Mouse (Mus musculus) bone marrow macrophage, adult 2 months (primary cell): Measurements from ENCODE around the gene Ifitm2. TPM values are rescaled to one million over a fixed set of nuclear protein-coding genes. Genes with fewer than 3 reads are reported as not detected.
A peak's percentile ranks its signal among the peaks of the same experiment; 100 is the strongest.

Experiments
- H3K27ac ChIP-seq: 2 replicates; pipeline ENCODE4 v1.5.1; 2012; ENCODE audit warnings: low read depth, low read length; ENCODE audit not compliant: insufficient read depth
- H3K4me1 ChIP-seq: 2 replicates; pipeline ENCODE4 v1.6.1; 2012; ENCODE audit warnings: low read length; ENCODE audit not compliant: control insufficient read depth, insufficient read depth
- H3K4me3 ChIP-seq: 2 replicates; pipeline ENCODE4 v1.5.1; 2012; ENCODE audit warnings: mild to moderate bottlenecking, low read length, moderate library complexity; ENCODE audit not compliant: insufficient read depth
- CTCF ChIP-seq: IDR thresholded peaks from 2 replicates; pipeline ENCODE4 v1.5.1; 2012; ENCODE audit warnings: low read depth, mild to moderate bottlenecking, low read length, moderate library complexity
- POLR2A ChIP-seq: IDR thresholded peaks from 2 replicates; pipeline ENCODE4 v1.6.1; 2012; ENCODE audit warnings: mild to moderate bottlenecking, low read depth, low read length, borderline replicate concordance
- polyA plus RNA-seq: library from polyadenylated mRNA; stranded (reverse); fragments of >200 nt; gene quantifications from 2 replicates; pipeline ENCODE4 v1.2.4, GENCODE M21; 2012; ENCODE audit not compliant: missing spikeins, insufficient read depth, insufficient read length

Gene Ifitm2
- polyA plus RNA-seq, 1 experiment, result 1,645 TPM

DNA sequence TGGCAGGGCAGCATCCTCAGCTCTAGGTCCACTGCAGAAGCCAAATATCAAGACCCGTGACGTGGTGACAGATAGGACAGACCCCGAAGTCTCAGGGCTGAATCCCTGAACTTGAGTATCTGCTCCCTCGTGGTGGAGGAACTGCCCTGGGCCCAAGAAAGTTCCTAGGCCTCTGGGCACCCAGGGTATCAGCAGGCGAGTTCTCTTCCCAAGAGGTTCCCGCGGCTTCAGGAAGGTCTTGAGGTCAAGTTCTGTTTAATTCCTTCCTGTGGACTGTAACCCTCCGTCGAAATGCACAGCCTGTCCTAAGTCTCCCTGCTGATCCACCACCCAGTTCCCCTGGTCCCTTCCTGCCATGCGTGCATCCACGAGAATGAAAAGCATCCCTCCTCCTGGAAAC, 2.7 kb downstream of the Ifitm2 start:
- Histone ChIP-seq H3K4me1 (peaks cover 43% of the 10 kb centered on the region), H3K27ac (peak overlapping the region; percentile 87), H3K4me3 (peak overlapping the region; percentile 51)
- TF ChIP-seq POLR2A (no peak), CTCF (no peak)

DNA sequence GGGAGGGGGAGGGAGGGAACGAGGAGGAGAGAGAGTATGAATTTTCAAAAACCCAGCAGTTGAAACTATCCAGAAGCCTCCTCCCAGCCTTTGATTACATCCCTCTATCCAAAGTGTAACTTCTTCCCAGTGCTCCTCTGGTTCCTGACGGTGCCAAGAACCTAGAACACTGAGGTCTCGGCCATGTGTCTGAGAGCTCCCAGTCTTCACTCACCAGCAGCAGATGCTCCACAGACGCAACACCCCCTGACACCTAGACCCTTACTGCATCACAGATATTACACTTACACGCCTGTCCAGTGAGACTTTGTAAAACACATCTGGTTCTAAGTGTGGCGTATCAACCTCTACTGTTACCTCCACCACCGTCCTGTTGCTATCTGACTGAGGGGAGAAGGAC, 3.3 kb downstream of the Ifitm2 start:
- TF ChIP-seq POLR2A, result no peak
- TF ChIP-seq CTCF, result no peak
- Histone ChIP-seq H3K4me3 (peak overlapping the region; percentile 51; the same call in 1 of the 2 replicates), H3K4me1 (peaks cover 50% of the 10 kb centered on the region), H3K27ac (peak overlapping the region; percentile 87)

DNA sequence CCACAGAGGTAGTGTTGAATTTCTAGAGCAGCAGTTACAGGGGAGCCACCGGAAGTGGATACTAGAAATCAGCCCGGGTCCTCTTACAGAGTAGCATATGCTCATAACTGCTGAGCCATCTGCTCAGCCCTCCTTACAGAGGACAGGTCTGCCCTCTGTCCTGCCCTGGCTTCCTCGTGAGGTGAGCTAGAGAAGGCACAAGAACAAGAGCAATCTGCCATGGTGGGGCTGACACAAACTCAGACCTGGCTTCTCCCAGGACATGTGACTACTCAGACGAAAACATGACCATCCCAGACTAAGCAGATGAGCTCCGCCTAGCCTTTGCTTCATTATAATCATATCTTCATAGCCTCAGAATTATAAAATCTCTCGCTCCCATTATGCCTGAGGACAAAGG, 4.0 kb downstream of the Ifitm2 start:
- Histone ChIP-seq H3K27ac (no peak overlapping the region), H3K4me1 (peaks cover 52% of the 10 kb centered on the region), H3K4me3 (no peak overlapping the region)
- TF ChIP-seq POLR2A (no peak), CTCF (no peak)

DNA sequence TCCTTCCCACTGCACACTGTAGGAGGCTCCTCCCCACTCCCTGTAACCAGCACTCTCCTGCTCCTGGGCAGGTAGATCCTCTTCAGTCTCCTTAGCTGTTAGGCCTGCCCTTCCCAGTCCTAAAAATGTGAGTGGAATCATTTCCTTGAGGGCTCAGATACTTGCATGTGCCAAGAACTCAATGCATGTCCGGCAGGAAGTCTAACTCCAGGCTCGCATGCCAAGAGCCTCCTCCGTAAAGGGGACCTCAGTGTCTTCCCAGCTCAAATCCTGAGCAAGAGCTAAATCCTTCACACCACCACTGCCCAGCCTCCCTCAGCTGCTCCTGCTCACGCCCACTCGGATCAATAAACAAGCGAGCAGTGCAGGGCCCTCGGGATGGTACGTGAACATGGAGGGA, 4.7 kb downstream of the Ifitm2 start:
- Histone ChIP-seq H3K4me1 (peaks cover 51% of the 10 kb centered on the region), H3K4me3 (no peak overlapping the region), H3K27ac (no peak overlapping the region)
- no peak for TF ChIP-seq POLR2A
- TF ChIP-seq CTCF, result no peak

DNA sequence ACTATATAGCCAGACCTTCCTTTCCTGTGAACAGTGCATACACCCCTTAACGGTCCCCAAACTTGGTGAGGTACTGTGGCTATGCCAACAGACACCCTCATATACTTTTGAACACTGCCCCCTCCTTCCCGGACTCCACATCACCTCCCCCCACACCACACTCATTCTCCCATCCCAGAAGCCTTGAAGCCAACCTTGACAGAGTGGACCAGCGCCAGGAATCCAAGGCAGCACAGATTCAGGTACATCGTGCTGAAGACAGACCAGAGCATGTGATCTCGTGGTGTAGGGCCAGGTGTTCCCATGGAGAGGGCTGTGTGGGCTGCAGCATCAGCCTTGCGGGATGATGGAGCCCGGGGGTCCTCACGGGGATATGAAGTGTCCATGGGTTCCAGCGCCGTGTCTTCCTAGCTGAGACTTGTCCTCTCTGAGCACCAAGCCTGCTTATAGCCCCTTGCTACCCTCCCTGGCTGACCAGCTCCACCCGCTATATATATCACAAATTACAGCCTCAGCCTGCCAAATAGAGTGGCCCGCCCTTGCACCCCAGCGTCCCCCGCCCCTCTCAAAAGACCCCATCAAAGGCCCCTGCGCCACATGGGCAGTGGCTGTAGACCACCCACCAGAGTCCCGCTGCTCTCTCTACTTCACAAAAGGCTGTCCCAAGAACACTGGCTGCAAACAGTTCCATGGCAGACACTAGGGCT, 5.8 kb downstream of the Ifitm2 start, which contains the start of gene Ifitm5:
Ifitm5 (minus strand) TSS at position 468 of the 707 bp plus-strand sequence.
- no peak within 1 kb of the TSS for H3K27ac ChIP-seq
- H3K4me1 ChIP-seq, result peaks cover 50% of the 10 kb centered on the region

DNA sequence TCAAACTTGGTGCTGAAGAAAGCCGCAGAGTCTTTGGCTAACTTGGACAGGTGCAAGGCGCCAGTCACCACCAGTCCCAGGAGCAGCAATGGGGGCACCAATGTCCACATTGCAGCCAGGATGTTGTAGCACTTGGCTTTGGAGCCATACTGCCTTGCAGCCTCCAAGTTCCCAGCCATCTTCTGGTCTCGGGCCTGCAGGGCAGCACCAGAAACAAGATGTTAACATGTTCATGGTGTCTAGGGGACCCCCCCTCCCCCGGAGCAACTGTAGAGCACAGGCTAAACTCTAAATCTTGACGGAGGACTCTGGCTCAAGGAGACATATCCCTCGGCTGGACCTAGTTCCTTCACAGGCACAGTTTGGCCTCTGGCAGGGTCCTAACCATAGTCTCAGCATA, 6.5 kb downstream of the Ifitm2 start:
- Histone ChIP-seq H3K4me3 (no peak overlapping the region), H3K4me1 (peaks cover 50% of the 10 kb centered on the region), H3K27ac (no peak overlapping the region)
- TF ChIP-seq POLR2A (no peak), CTCF (no peak)

More for the DNA sequence above, 5.8 kb downstream of the Ifitm2 start, which contains the start of gene Ifitm5:
- no peak within 1 kb of the TSS for H3K4me3 ChIP-seq
- TF ChIP-seq CTCF, result no peak
- no peak for TF ChIP-seq POLR2A

DNA sequence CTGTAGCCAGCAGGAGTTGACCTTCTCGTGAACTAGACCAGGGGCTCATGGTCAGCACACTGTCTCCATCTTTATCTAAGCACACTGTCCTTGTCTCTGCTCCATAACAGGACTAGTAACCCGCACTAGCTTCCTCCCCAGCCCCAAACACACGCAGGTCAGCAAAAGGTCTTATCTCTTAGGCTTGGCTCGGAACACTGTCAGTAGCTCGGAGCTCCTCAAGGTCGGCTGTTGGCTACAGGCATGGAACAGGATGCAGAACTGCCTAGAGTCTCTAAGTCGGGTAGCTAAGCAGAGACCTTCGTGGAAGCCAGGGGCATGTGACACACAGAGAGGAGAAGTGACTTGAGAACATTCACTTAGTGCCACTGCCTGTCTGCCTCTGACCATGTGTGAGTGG, 7.6 kb downstream of the Ifitm2 start:
- peaks cover 50% of the 10 kb centered on the region for H3K4me1 ChIP-seq
- TF ChIP-seq CTCF (no peak), POLR2A (no peak)
- no peak overlapping the region for H3K4me3 ChIP-seq
- H3K27ac ChIP-seq, result no peak overlapping the region

DNA sequence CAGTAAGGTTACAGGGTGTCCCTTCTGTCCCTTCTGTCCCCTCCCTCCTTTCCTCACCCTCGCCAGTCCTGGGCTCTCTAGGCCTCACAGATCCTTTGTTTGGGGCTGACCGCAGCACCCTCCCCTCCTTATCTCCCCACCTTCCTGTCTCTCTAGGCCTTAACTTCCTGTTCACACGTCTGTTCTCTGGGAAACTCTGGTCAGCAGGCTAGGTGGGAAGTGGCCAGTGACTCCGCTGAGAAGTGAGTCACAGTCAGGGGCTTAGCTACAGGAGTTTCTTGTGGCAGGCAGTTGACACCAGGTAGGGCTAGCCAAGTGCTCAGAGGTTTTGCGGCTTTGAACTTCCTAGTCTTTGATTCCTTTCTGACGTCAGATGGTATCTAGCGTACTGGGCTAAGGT, 8.8 kb downstream of the Ifitm2 start:
- TF ChIP-seq CTCF (no peak), POLR2A (no peak)
- H3K4me3 ChIP-seq, result no peak overlapping the region
- no peak overlapping the region for H3K27ac ChIP-seq
- H3K4me1 ChIP-seq, result peaks cover 50% of the 10 kb centered on the region

DNA sequence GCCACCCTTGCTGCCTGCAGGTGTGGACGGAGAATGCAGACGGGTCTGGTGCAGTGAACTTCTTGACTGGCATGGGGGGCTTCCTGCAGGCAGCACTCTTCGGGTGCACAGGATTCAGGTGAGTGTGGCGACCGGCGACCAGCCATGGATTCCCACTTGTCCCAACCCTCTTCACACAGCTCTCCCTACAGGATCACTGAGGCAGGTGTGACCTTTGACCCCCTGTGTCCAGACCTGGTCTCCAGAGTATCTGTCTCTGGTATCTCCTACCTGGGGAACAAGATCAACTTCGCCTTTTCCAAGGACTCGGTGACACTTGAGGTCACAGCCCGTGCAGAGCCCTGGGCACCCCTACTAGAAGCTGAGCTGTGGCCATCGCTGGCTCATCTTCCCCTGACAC, 9.5 kb downstream of the Ifitm2 start:
- TF ChIP-seq CTCF, result no peak
- TF ChIP-seq POLR2A, result no peak
- Histone ChIP-seq H3K4me1 (peaks cover 45% of the 10 kb centered on the region), H3K27ac (no peak overlapping the region), H3K4me3 (no peak overlapping the region)

DNA sequence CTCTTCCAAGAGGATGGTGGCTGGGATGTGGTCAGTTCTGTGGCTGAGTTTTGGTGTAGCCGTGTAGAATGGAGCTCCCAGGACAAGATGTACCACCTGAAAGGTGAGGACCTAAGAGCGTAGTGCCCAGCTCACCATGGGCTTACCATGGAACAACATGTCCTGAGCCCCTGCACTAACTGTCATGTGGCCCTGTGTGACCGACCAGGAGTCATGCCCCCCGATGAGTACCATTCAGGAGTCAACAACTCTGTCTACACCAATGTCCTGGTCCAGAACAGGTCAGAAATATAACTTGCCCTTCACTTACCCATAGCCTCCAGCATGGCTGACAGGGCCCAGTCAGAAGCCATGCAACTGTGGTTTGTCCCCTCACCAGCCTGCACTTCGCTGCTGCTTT, 10.5 kb downstream of the Ifitm2 start:
- no peak overlapping the region for H3K4me3 ChIP-seq
- no peak for TF ChIP-seq CTCF
- no peak for TF ChIP-seq POLR2A
- H3K4me1 ChIP-seq, result peaks cover 42% of the 10 kb centered on the region
- no peak overlapping the region for H3K27ac ChIP-seq
